Mouse (Mus musculus) cortical plate, adult 2 months (tissue): ENCODE measurements around the gene Rcor3.

Experiments used
- CTCF ChIP-seq: fragments of 200-500 bp; IDR thresholded peaks from 2 replicates; pipeline ENCODE4 v1.5.1; 2011; ENCODE audit warnings: mild to moderate bottlenecking, control low read depth, low read length; ENCODE audit not compliant: insufficient read depth; ENCODE audit errors: extremely low read depth
- POLR2A ChIP-seq: fragments of 200-500 bp; IDR thresholded peaks from 2 replicates; pipeline ENCODE4 v1.6.1; 2011; ENCODE audit warnings: mild to moderate bottlenecking, low read length, control low read depth; ENCODE audit not compliant: insufficient read depth; ENCODE audit errors: extremely low read depth

GRCm38 (mm10) chr1:192136561-192137290 is 1.1 kb downstream of the Rcor3 start:
- TF ChIP-seq POLR2A (peak; percentile 82; the same call in 1 of the 2 replicates), CTCF (no peak)
